Mouse (Mus musculus) lung, postnatal 25 days (tissue): Measurements from ENCODE around the gene Lman1l.

Experiments
- DNase-seq: peaks from one replicate; pipeline ENCODE4 v3.0.0; 2022; ENCODE audit warnings: low spot score

Lman1l gene

DNA sequence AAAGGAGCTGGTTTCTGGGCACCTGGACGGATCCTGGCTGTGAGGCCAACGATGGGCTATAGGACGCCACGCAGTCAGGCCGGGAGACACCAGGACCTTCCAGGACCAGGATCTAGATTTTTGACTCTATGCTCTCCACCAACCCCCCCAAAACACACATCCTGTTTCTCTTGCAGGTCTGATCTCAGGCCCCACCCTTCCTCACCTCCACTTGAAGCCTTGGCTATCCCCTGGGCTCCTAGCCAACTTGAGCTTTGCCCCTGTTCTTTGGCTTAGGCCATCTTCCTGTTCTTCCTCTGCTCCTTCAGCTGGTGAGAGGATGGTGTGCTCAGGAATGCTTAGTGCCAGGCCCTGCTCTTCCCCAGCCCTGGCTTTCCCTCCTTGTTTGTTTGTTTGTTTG is at the start of gene Lman1l:
Lman1l (minus strand) TSS at position 101 of the 400 bp plus-strand sequence.
- DNase-seq, result no peak

DNA sequence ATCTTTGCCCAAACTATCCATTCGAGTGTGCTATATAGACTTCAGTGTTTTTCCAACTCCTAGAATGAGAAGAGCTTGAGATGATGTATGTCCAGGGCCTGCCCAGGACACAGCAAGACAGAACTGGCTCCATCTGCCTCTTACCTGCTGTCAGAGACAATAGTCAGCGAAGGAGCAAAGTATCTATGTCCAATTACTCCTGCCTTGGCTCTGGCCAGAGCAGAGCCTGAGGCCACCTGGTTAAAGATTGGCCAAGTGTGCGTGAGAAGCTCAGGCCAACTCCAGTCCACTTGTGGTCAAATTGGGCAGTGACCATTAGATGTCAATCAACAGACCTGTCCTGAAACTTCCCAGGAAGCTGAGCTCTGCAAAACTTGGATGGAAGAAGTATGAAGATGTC is 49.0 kb upstream of the Lman1l start:
- DNase-seq, result no peak

DNA sequence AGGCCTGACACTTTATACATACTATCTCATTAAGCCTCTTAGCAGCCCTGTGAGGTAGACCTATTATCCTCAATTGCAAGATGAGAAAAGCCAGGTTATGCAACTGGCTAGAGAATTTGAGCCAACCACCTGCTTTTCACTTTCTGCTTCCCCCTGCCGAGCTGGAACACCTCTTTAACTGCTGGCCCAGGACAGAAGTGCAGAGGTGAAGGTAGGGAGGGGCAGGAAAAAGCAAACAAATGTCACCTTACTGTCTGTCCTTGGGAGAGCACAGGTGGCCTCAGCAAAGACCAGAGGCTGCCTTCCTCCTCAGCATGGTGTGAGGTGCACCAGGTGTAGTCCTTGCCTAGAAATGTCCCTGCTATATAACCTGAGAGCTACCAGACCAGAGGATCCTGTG is 47.7 kb upstream of the Lman1l start:
- DNase-seq, result no peak

DNA sequence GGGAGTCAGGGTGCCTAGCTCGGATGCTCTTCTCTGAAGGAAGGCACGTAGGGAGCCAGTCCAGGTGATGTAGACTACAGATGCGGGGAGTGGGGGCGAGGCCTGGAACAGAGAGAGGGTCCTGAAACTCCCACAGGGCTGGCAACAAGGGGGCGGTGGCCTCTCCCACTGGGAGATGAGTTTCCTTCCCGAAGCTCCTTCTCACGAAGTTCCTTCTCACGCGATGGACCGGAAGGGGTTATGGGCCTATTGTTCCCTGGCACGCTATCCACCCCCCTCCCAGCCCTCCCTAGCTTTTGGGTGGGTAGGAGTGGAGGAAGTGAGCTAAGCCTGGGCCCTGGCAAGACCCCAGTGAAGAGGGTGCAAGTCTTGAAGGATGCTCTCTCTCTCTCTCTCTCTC is 47.2 kb upstream of the Lman1l start:
- peak; percentile 72 for DNase-seq

DNA sequence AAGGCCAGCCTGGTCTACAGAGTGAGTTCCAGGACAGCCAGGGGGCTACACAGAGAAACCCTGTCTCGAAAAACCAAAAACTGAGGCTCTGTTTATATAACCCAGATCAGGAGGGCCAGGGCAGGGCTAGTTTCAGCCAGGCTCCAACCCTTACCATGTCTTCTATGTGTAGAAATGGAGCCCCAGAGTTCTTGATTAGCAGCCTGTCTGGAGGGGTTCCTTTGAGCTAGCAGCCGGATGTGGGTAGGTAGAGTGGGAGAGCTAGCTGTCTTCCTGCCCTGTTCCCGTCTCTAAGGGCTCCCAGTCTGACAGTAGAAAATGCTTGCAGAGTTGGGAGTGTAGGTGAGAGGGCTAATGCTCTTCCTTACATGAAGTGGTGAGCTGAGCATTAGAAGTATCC is 46.6 kb upstream of the Lman1l start:
- no peak for DNase-seq

DNA sequence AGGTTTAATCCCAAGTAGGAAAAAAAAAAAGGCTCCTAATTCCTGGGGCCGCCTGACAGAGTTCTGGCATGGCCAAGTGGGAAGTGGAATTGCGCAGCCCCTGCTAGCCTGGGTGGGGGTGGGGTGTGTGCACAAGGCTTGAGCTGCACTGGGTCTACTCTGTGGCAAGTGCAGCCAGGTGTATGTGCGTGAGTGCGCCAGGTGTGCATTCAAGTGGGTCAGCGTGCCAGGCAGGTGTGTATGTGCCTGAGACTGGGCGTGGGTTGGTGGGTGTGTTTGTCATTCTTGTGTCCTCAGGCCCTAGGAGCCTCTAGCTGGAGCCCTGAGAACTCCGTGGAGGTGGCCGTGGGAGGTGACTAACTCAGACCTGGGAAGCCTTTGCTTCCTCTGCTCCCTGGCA is 46.0 kb upstream of the Lman1l start:
- no peak for DNase-seq

DNA sequence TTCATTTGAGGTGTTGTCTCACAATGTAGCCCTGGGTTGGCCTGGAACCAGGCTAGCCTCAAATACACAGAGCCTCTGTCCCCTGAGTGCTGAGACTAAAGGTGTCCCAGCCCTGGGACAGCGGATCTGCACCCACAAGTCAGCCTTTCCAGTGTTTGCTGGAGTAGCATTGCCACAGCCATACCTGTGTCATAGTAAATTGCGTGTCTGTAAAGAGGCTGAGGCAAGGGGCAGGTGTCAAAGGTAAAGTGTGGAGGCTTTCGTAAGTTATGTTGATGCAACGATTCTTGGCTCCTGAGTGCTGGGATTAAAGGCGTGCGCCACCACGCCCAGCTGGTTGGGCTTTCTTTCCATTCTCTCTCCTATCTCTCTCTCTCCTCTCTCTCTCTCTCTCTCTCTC is 44.0 kb upstream of the Lman1l start:
- no peak for DNase-seq

DNA sequence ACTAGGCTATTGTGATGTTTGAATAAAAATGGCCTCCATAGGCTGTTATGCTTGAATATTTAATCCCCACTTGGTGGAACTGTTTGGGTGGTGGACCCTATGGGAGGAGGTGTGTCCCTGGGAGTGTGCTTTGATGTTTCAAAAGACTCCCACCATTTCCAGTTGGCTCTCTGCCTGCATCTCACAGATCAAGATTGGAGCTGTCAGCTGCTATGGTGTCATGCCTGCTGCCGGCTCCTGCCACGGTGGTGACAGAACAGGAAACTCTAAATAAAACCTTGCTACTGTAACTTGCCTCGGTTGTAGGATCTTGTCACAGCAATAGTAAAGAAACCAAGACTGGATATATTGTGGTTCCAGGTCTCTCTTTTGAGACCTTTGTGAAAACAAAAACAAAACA is 41.0 kb upstream of the Lman1l start:
- no peak for DNase-seq

DNA sequence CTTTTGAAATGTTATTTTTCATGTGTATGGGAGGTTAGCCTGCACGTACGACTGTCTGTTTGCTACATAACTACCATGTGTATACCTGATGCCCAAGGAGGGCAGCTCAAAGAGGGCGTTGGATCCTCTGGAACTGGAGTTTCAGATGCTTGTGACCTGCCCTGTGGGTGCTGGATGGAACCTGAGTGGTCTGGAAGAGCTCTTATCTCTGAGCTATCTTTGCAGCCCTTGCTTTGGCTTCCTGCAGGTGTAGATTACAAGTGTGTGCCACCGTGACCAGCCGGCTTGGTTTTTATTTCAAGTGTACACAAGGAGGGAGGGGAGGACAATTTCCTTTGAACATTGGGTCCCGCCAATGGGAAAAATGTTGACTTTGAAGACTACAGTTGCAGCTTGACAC is 39.9 kb upstream of the Lman1l start:
- no peak for DNase-seq

DNA sequence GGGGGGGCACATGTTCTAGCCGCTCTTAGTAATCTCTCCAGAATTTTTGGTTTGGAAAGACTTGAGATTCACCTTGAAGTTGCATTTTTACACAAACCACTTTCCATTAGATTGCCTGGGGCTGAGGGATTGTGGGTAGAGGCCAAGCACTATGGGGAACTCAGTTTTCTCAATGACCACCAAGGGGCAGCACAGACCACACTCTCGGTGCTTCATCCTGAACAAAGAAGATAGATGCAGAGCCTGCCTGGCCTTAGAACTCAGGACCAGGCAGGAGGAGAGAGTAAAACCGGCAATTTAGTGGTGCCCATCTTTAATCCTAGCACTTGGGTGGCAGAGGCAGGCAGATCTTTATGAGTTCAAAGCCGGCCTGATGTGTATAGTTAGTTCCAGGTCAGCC is 39.2 kb upstream of the Lman1l start:
- DNase-seq, result peak; percentile 85

DNA sequence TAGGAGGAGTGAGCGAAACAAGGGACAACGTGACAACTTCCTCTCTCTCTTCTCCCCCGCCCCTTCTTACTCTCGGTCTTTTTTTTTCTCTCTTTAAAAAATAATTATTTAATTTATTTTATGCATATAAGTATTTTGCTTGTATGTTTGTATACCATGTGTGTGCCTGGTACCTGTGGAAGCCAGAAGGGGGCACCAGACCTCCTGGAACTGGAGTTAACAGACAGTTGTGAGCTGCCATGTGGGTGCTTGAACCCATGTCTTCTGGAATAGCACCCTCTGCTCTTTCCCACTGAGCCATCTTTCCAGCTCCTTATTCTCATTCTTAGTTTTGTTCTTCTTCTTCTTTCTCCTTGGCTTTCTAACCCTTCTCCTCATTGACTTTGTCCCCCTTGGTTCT is 38.4 kb upstream of the Lman1l start:
- no peak for DNase-seq

DNA sequence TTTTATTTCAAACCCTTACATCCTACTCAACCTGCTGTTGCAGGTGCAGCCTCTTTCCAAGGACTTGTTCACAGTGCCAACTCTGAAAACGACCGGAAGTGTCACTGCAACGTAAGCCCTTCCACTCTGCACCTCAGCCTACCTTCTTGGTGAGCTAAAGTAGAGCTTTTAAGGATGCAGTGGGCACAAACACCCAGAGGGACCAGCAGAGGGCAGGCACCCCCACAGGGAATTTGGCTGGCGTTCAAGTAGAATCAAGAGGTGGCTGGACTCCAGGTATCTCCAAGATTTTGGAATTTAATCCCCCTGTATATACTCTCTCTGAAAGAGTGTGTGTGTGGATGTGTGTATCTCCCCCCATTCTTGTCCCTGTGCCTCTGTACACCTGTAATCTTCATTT is 37.3 kb upstream of the Lman1l start:
- DNase-seq, result no peak

DNA sequence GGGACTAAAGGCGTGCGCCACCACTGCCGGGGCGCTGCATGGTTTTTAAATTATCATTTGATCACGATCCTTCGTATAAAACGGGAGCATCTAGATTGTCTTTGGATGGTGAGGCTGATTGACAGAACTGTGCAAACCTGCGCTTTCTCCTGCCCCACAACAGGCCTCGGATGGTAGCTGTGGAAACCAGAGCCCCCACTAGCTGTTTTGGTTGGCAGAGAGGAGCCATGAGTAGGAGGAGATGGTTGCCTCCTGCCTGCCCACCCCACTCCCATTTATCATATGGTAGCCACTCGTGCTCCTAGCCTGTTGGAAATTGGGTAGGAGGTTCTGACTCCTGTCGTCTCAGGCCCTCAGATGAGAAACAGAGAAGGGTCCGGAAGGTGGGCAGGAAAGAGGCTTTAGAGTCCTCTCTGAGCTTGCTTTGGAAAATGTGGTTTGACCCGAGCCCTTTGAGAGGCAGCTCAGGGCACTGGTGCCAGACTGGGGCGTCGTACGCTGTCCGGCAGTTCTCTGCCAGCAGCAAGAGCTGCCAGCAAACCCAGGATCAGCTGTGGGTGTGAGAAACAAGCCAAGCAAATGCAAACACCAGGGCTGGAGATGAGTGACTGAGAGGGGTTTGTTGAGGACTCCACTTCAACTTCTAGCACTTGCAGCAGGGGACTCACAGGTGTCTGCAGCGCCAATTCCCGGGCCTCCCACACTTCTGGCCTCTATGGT is 36.2 kb upstream of the Lman1l start:
- no peak for DNase-seq

DNA sequence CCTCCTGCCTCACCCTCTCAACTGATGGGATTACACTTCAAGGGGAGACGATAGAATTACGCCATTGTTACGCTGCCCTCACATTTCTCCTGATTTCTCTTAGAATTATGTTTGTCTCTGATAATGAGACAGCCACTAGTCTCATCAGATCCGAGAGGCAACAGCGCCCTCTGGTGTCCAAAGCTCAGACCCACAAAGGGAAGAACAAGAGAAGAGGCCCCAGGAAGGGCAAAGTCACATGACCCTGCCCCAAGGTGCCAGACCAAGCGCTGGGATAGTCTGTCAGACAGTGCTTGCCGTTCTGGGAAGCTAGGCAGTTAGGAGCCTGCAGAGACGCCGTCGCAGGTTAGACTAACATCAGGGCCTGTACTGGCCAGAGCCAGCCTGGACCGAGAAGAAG is 35.2 kb upstream of the Lman1l start:
- DNase-seq, result peak; percentile 94

DNA sequence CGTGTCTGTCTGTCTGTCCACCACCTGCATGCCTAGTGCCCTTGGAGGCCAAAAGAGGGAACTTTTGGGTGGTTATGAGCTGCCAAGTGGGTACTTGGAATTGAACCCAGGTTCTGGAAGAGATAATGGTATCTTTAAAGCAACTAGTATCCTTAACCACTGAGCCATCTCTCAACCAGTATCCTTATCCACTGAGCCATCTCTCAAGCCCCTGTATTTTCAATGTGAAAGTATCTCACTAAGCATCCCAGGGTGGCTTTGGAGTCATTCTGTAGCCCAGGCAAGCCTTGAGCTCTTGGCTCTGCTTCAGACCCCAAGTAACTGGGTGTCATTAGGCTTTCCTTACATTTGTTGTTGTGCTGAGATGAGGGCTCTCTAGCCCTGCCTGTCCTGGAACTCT is 34.4 kb upstream of the Lman1l start:
- DNase-seq, result no peak

DNA sequence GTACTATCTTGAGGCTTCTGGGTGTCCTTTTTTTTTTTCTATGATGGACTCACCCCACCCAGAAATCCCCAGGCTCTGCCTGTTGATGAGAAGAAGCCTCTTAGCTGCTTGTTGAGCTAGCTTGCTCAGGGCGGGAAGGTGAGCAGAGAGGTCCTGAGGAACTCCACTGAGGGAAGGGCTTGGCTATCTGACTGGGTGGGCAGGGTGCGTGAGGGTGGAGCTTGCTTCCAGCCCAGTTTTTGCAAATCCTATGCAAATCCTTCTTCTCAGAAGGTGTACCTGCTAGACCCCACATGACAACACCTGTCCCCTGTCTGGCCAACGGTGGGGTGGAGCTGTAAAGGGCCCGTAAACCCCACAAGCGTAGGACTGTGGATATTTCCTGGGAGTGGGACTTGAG is 32.7 kb upstream of the Lman1l start, which contains the start of gene Csk:
Csk (minus strand) TSS at position 349 of the 400 bp plus-strand sequence.
- DNase-seq, result no peak

DNA sequence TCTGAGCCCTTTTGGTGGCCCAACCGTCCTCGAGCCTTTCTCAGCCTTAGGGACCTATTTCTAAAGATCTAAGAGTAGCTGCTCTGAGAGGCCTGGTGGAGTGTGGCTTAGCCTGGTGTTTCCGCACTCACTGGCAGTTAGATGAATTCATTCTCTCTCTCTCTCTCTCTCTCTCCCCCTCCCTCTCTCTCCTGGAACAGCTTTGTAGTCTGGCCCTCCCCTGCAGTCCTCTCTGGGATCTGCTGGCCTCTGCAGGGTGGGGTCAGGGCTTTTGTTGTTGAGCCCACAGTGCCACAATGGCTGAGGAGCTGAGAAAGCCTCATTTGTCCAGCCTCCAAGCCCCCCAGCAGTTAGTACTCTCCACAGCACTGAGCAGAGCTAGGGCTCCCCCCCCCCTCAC is 32.3 kb upstream of the Lman1l start:
- DNase-seq, result no peak

DNA sequence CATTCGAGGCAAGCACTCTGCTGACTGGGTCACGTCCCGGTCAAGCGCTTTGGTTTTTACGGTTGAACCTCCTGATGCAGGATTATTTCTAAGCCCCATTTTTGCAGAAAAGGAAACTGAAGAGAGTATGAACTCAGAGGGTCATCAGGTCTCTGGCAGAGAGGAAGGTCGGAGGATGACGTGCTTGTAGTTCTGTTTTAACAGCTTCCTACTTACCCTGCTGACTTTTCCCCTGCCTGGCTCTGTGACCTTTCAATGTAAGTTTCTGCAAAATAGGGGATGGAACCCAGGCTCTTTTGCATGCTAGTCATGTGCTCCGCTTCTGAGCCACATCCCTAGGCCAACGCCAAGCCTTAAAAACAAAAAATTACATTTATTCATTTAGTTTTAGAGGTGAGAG is 31.8 kb upstream of the Lman1l start:
- no peak for DNase-seq

DNA sequence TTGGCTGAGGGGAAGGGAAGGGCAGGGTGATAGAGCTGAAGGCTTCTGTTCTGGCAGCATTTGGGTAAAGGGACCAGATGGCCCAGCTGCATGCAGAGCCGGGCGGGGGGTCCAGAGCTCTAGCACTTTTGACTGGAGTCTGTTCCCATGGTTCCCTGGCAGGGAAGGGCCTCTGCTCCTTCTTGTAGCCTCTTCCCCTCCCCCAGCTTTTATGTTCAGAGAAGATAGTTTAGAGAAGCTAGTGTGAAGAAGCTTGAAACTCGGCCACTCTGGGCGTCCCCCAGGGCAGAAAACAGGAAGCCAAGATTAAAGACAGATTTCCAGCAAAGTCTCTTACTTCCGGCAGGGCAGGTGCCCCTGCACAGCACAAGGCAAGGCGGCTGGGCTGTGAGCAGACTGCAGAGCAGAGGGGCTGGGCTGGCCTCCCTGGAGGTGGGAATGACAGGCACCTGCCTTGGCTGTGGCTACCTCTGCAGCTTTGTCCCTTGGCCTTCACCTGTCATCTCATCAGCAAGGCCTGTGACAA is 30.3 kb upstream of the Lman1l start:
- DNase-seq, result peak; percentile 57

DNA sequence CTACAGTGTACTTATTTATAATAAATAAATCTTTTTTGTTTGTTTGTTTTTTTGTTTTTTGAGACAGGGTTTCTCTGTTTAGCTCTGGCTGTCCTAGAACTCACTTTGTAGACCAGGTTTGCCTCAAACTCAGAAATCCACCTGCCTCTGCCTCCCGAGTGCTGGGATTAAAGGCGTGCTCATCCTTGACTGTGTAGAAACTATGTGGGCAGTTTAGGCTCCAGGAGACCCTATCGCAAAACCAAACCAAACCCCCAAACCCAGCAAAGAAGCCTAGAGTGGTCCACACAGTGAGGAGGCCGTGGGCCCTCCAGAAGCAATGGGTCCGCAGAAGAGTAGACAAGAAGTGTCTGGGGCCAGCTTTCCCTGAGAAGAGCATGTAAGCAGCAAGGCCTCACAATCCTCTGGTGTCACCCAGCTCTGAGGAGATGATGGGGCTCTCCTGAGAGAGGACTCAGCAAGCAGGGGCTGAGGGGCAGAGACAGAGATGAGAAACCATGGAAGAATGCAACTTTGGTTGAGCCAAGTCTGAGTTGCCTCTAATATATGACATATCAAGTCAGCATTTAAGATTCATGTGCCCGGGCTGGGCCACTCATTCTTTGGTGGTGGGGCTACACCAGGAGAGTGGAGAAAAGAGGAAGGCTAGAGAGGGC is 29.7 kb upstream of the Lman1l start:
- DNase-seq, result no peak

DNA sequence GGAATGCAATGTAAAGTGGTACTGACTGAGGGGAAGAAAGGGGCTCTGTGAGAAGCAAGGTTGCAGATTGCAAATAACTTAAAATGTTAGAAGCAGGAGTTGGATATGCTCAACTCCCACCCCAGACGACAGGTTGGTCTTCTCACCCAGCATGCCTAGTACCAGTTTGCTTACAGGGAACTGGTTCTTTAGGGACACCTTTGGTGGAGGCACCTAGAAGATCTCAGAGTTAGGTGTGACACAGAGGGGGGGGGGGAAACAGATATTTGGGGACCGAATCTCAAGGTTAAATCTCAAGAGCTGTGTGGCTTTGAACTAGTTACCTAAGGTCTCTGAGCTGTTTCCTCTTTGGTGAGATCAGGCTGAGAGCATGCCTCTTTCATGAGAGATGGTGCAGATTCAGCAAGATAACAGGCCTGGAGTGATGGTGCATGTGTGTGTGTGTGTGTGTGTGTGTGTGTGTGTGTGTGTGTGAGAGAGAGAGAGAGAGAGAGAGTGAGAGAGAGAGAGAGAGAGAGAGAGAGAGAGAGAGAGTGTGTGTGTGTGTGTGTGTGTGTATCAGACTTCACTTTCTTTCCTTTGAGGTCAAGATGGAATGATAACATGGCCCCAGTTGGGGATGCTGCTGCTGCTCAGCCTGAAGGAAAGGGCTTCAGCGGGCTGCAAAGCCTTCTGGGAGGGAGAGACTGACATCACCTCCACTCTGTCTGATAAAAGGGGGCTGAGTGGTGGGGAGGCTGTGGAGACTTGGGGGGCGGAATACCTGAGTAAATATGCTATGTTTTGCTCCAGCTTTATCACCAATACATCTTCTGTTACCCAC is 26.9 kb upstream of the Lman1l start:
- no peak for DNase-seq

DNA sequence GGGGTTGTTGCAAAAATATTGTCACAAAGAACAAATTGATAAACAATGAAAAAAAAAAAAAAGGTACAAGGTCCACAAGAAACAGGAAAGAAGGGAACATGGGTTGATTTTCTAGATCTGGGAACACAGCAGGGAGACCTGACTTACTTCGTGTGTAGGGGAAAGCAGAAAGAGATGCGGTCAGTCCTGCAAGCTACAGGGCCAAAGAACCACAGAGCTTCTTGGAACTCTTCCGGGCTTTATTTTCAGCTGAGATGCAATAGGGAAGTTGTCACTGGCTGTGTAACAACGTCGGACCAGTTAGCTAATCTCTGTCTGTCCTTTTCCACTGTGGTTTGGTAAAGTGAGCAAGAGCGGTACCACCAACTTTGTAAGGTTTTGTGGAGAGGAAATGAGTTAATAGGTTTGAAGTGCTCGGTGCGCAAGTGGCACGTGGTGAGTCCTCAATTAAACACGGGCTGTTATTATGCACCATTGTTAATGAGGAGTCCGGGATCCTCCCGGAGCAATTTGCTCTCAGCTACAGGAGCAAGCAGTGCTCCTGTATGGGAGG is 26.1 kb upstream of the Lman1l start:
- peak; percentile 66 for DNase-seq
